Mouse (Mus musculus) large intestine, adult 2 months (tissue): ENCODE measurements at regions not wholly inside any gene's neighbourhood (a gene's known extent, or its start where the extent isn't known, plus 50 kb on each side); places are given as distances from the start of the nearest gene placed in this dataset.
"Not testable (repeated sequence)": the region's sequence is repeated elsewhere in the genome, so short reads cannot be mapped to it uniquely, and the experiment has no call there.

ENCODE experiments used
- DNase-seq: peaks from one replicate; pipeline ENCODE4 v3.0.0-alpha.2; 2012; ENCODE audit warnings: low read depth, low spot score
- WGBS: fragments of 180-500 bp; shearing (Covaris S2); methylation state at CpG from one replicate; pipeline ENCODE4 v1.1.7; 2018; 5-methylcytosine and 5-hydroxymethylcytosine counted together

DNA sequence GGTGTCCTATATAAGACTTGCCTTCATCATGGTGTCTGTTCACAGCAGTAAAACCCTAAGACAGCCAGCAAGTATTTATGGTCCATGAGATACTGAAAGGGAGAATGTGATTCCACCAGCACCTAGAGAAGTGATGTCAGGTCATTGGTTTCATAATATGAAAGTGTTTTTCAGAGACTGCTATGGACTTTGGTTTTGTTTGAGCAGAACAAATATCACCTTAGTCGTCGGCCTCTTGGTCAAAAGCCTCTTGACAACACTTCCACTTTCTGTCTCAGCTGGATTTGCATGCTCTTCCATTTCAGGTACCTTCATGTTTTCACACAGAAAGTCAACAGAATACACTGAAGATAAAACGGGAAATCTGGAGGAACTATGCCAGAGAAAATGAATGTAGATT, 56.7 kb upstream of the Lrrc8b start:
- 27% methylated on average over 3 of the region's 3 CpGs for WGBS
- DNase-seq, result peak; percentile 25

DNA sequence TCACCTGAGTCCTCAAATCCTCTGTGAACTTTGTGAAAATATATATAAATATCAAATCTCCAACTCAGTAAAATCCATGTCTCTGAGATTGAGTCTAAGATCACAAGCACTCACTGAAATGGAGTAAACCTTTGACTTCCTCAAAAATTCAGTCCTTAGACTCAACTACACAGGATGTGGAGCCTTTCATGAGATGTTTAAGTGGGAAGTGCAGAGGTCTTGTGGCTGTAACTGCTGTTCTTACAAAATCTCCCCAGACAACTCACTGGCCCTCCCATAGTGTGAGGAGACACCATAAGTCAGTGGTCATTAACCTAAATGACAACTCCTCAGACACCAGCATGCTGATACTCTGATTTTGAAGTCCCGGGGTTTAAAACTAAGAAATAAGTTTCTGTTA, 59.2 kb upstream of the Lrrc8b start:
- 87% methylated on average over 1 of the region's 1 CpGs for WGBS
- DNase-seq, result not testable (repeated sequence)

DNA sequence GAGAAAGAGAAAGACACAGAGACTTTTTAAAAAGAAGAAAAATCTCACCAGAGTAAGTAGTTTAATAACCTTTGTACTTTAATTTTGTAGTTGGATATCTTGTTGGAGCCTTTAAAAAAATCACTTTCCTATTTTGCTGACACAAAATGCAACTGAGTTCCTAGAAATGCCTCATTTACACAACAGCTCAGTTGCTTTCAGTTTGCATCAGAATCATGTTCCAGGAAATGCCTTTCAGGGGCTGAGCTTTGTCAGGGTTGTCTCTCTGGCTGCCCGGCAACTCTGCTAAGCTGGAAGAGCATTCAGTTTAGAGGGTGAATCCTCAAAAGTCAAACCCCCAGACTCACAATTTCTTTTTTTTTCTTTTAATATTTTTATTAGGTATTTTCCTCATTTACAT, 60.5 kb upstream of the Gbp6 start:
- 61% methylated on average over 1 of the region's 1 CpGs for WGBS
- DNase-seq, result no peak

DNA sequence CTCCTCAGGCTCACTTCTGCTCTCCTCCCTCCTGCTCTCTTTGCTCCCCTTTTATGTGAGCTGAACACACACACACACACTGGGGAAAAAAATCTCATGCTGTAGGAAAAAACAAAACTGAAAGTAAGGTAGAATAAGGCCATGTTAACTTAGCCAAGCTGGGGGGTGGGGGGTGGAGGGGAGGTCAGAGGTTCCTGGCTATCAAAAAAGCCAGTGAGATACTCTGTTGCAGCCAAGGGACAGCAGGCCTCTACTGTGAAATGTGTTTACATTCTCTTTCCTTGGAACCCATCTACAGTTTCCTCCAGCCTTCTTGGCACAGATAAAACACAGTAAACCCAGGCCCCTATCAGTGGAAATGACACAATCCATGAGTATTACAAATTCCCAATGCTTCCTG, 53.0 kb upstream of the Gbp6 start:
- no peak for DNase-seq

DNA sequence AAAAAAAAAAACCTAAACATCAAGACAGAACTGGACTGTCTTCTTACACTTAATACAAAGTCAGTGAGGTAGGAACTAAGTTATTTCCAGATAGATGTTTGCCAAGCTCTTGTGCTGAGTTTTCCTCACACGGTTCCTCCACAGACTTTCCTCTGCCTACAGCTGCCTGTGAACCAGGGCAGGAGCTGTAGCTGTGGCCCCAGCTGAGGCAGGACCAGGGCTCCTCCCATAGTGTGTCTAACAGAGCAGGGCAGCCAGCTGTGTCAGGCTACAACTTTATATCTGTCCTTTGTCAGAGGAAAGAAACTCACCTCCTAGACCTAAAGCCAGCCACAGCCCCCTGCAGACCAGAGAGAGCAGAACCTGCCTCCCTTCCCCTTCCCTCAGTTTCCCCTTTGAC, 52.5 kb upstream of the Gbp6 start:
- DNase-seq, result not testable (repeated sequence)

DNA sequence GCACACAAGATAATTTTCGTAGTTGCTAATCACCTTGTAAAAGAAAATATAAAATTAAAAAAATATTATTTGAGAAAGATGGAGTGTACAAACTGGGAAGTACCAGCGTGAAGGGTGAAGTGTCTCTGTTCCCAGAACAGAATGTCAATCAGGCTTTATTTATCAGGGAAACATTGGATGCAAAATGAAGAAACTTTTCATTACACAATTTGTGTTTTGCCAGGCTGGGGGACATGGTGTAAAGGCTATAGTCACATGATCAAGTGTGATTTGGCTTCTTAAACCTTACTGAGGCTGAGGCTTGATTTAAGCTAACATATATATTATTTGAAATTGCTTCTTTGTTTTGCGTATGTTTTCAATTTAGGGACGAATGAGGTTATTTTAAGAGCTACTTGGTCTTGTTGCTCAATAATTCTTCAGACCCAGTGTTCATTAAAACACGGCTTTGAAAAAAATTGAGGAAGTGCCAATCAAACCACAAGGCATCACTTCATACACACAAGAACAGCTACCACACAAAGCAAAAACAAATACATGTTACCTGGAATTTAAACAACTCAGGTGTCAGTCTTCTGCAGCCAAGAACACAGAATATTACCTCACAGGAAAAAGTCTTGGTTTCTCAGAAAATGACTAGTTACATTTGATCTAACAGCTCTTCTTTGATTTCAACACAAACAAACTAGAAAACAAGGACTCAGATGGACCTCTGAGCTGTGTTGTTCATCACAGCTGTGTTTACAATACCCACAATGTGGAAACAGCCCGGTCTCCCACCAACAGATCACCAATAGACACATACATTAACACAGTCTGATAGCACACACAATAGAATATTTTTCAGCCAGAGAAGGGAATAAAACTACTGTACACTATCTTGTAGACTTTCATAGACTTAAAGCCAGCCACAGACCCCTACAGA, 51.6 kb upstream of the Gbp6 start:
- WGBS, result 77% methylated on average over 6 of the region's 6 CpGs
- no peak for DNase-seq

More for the DNA sequence above, 52.5 kb upstream of the Gbp6 start:
- 11% methylated on average over 1 of the region's 1 CpGs for WGBS

DNA sequence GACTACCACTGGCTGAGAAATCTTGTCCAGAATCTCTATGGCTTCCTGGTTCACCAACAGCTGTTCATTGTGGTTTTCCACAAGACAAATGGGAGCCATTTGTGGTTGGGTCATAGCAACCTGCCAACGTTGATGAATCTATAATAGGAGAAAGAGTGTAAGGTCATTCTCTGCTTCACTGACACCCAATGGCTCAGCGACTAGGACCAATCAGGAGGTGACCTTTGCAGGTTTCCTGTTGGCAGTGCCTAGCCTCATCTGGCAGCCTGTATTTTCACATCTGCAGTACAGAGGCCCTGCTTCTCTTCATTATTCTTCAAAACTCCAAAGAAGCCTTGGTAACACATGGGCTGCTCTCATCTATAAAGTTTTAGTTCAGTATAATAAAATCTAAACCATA, 50.3 kb upstream of the Gbp6 start:
- WGBS, result 70% methylated on average over 2 of the region's 2 CpGs
- DNase-seq, result not testable (repeated sequence)
